Comparison of ENCODE assay signal across 36 mouse cellular contexts in genomic region chr1:83084790-83085189, GRCm38 (mm10). TPM values are rescaled to one million over a fixed set of nuclear protein-coding genes. Genes with fewer than 3 reads are reported as not detected.
A peak's percentile ranks its signal among the peaks of the same experiment; 100 is the strongest.
DNase-seq lines count a peak whose midpoint lies in the region; ATAC-seq and TF ChIP-seq lines count a peak whose summit lies in the region.
"Had no signal": no experiment of that assay in that cellular context is flagged by ENCODE, and none has a peak within 500 bp of the region (broad histone marks: within the 10 kb centered on the region; RNA-seq: fewer than 3 reads in every experiment).

No protein-coding gene starts in this region.

- no peak overlapping the region for H3K4me2 ChIP-seq in lung, embryonic 14.5 days
- H3K4me2 ChIP-seq in midbrain, embryonic 11.5 days, result no peak overlapping the region
- no peak overlapping the region for H3K4me2 ChIP-seq in stomach, embryonic 15.5 days
- H3K4me2 ChIP-seq: embryonic facial prominence, embryonic 13.5 days; heart, embryonic 11.5 days; hindbrain, embryonic 12.5 days; liver, embryonic 12.5 days; midbrain, embryonic 13.5 days had no signal

- H3K36me3 ChIP-seq in lung, embryonic 14.5 days (ENCODE audit: insufficient read depth), result no peaks in the 10 kb centered on the region
- H3K36me3 ChIP-seq in midbrain, embryonic 11.5 days (ENCODE audit: control insufficient read depth, insufficient read depth, low read length), result no peaks in the 10 kb centered on the region
- H3K36me3 ChIP-seq in midbrain, embryonic 10.5 days, result no peaks in the 10 kb centered on the region
- no peaks in the 10 kb centered on the region for H3K36me3 ChIP-seq in stomach, embryonic 15.5 days
- H3K36me3 ChIP-seq: embryonic facial prominence, embryonic 13.5 days; forebrain, embryonic 10.5 days; hindbrain, embryonic 12.5 days; liver, embryonic 12.5 days; midbrain, embryonic 13.5 days had no signal

- H3K9me3 ChIP-seq in lung, embryonic 14.5 days (ENCODE audit: low read depth, low read length), result no peaks in the 10 kb centered on the region
- H3K9me3 ChIP-seq in midbrain, embryonic 11.5 days (ENCODE audit: control insufficient read depth, low read length), result no peaks in the 10 kb centered on the region
- no peaks in the 10 kb centered on the region for H3K9me3 ChIP-seq in midbrain, embryonic 10.5 days (replicated peaks)
- H3K9me3 ChIP-seq in stomach, embryonic 15.5 days, result no peaks in the 10 kb centered on the region
- H3K9me3 ChIP-seq: embryonic facial prominence, embryonic 13.5 days; forebrain, embryonic 10.5 days; hindbrain, embryonic 12.5 days; liver, embryonic 12.5 days; midbrain, embryonic 13.5 days had no signal

- no peak overlapping the region for H3K4me3 ChIP-seq in lung, embryonic 14.5 days (ENCODE audit: low read depth, low read length)
- no peak overlapping the region for H3K4me3 ChIP-seq in midbrain, embryonic 11.5 days (ENCODE audit: low read depth, low read length)
- no peak overlapping the region for H3K4me3 ChIP-seq in midbrain, embryonic 10.5 days
- H3K4me3 ChIP-seq in stomach, embryonic 15.5 days (replicated peaks), result no peak overlapping the region
- H3K4me3 ChIP-seq: embryonic facial prominence, embryonic 13.5 days; forebrain, embryonic 10.5 days; gastrocnemius, adult 2 months; hindbrain, embryonic 12.5 days; liver, embryonic 12.5 days; midbrain, embryonic 13.5 days had no signal

- 52% methylated on average over 2 of the region's 2 CpGs for WGBS in lung, embryonic 14.5 days
- WGBS in midbrain, embryonic 11.5 days, result 82% methylated on average over 2 of the region's 2 CpGs
- 87% methylated on average over 2 of the region's 2 CpGs for WGBS in midbrain, embryonic 10.5 days
- 58% methylated on average over 2 of the region's 2 CpGs for WGBS in stomach, embryonic 15.5 days

- no peaks in the 10 kb centered on the region for H3K4me1 ChIP-seq in lung, embryonic 14.5 days (ENCODE audit: insufficient read depth)
- no peaks in the 10 kb centered on the region for H3K4me1 ChIP-seq in midbrain, embryonic 11.5 days (ENCODE audit: control insufficient read depth, insufficient read depth, low read length)
- no peaks in the 10 kb centered on the region for H3K4me1 ChIP-seq in midbrain, embryonic 10.5 days
- no peaks in the 10 kb centered on the region for H3K4me1 ChIP-seq in stomach, embryonic 15.5 days
- H3K4me1 ChIP-seq: embryonic facial prominence, embryonic 13.5 days; forebrain, embryonic 10.5 days; hindbrain, embryonic 12.5 days; liver, embryonic 12.5 days; midbrain, embryonic 13.5 days had no signal

- no peak overlapping the region for H3K9ac ChIP-seq in lung, embryonic 14.5 days
- no peak overlapping the region for H3K9ac ChIP-seq in midbrain, embryonic 11.5 days (ENCODE audit: low read length)
- no peak overlapping the region for H3K9ac ChIP-seq in stomach, embryonic 15.5 days
- H3K9ac ChIP-seq: embryonic facial prominence, embryonic 13.5 days; hindbrain, embryonic 12.5 days; liver, embryonic 12.5 days; liver, postnatal 0 days; midbrain, embryonic 13.5 days had no signal

- no peak for TF ChIP-seq CTCF in lung, embryonic 14.5 days (IDR thresholded peaks at IDR 0.05; ENCODE audit: low read depth)

- DNase-seq in lung, embryonic 14.5 days, result peak; percentile 37
- no peak for DNase-seq in lung, postnatal 4 days
- peak; percentile 23 for DNase-seq in midbrain, embryonic 11.5 days (ENCODE audit: low spot score, missing footprints)
- DNase-seq in midbrain, embryonic 10.5 days (ENCODE audit: low spot score), result no peak
- DNase-seq in neural tube, embryonic 10.5 days (ENCODE audit: extremely low spot score, low spot score), result no peak
- DNase-seq: adrenal gland, adult 2 months; adrenal gland, postnatal 36 days; B cell, adult 2 months; cerebellum, adult 18-20 months; cerebellum, postnatal 10 days; gastrocnemius, adult 2 months; gastrocnemius, postnatal 36 days; heart, adult 18-20 months; heart, postnatal 36 days; kidney, adult 9 months; layer of hippocampus, postnatal 36 days; left cerebral cortex, postnatal 4 days; liver, postnatal 0 days; right cerebral cortex, postnatal 14 days; thymus, postnatal 4 days had no signal

- no peak overlapping the region for H3K27ac ChIP-seq in lung, embryonic 14.5 days (ENCODE audit: low read depth)
- H3K27ac ChIP-seq in midbrain, embryonic 11.5 days (ENCODE audit: low read depth, low read length), result no peak overlapping the region
- H3K27ac ChIP-seq in midbrain, embryonic 10.5 days (replicated peaks), result no peak overlapping the region
- no peak overlapping the region for H3K27ac ChIP-seq in stomach, embryonic 15.5 days
- H3K27ac ChIP-seq: embryonic facial prominence, embryonic 13.5 days; forebrain, embryonic 10.5 days; gastrocnemius, adult 2 months; hindbrain, embryonic 12.5 days; liver, embryonic 12.5 days; midbrain, embryonic 13.5 days had no signal

- peak; percentile 28 for ATAC-seq in lung, embryonic 14.5 days (ENCODE audit: insufficient read depth)
- no peak for ATAC-seq in midbrain, embryonic 11.5 days (ENCODE audit: low FRiP score)
- ATAC-seq in stomach, embryonic 15.5 days (ENCODE audit: insufficient read depth, low FRiP score, low read depth), result peak; percentile 53; the same call in 1 of the 2 replicates
- ATAC-seq: activated CD4-positive, CD25-positive, alpha-beta regulatory T cell, adult 4 months; forebrain, embryonic 16.5 days; liver, embryonic 12.5 days; liver, postnatal 0 days; midbrain, embryonic 13.5 days had no signal

- H3K27me3 ChIP-seq in lung, embryonic 14.5 days (ENCODE audit: insufficient read depth, low read length), result no peaks in the 10 kb centered on the region
- no peaks in the 10 kb centered on the region for H3K27me3 ChIP-seq in midbrain, embryonic 11.5 days (ENCODE audit: control insufficient read depth, insufficient read depth, low read length)
- H3K27me3 ChIP-seq in midbrain, embryonic 10.5 days (ENCODE audit: low read depth, poor library complexity, severe bottlenecking), result no peaks in the 10 kb centered on the region
- no peaks in the 10 kb centered on the region for H3K27me3 ChIP-seq in stomach, embryonic 15.5 days (replicated peaks)
- H3K27me3 ChIP-seq: embryonic facial prominence, embryonic 13.5 days; hindbrain, embryonic 12.5 days; liver, embryonic 12.5 days; midbrain, embryonic 13.5 days had no signal

RNA-seq across cellular contexts. Expression of gene Krtap28-13, which starts 24.1 kb away (rescaled TPM):
- polyA plus RNA-seq in lung, embryonic 14.5 days (2014; fragmentation: Nextera tagmentation; extraction: Ambion mirVana), result not detected in 2 replicates
- not detected in 2 replicates for polyA plus RNA-seq in midbrain, embryonic 11.5 days (2014; fragmentation: Nextera tagmentation; extraction: Ambion mirVana)
- not detected in 2 replicates for polyA plus RNA-seq in midbrain, embryonic 10.5 days (2016; fragmentation: Nextera tagmentation; extraction: Ambion mirVana)
- not detected in 2 replicates for polyA plus RNA-seq in stomach, embryonic 15.5 days (2015; fragmentation: Nextera tagmentation; extraction: Ambion mirVana)
- polyA plus RNA-seq: activated CD4-positive, CD25-positive, alpha-beta regulatory T cell, adult 4 months; adrenal gland, adult 2 months; brain, embryonic 14.5 days; embryonic facial prominence, embryonic 13.5 days; forebrain, embryonic 10.5 days; forebrain, embryonic 16.5 days; heart, embryonic 16.5 days; hindbrain, embryonic 12.5 days; liver, embryonic 12.5 days; liver, postnatal 0 days; midbrain, embryonic 13.5 days; neural tube, embryonic 14.5 days; small intestine, adult 2 months; testis, adult 2 months; thymus, postnatal 0 days had no signal

RNA-seq across cellular contexts. Expression of gene A030005K14Rik, which starts 25.6 kb away (rescaled TPM):
- polyA plus RNA-seq in lung, embryonic 14.5 days (2014; fragmentation: Nextera tagmentation; extraction: Ambion mirVana), result not detected in 2 replicates
- not detected in 2 replicates for polyA plus RNA-seq in midbrain, embryonic 11.5 days (2014; fragmentation: Nextera tagmentation; extraction: Ambion mirVana)
- not detected in 2 replicates for polyA plus RNA-seq in midbrain, embryonic 10.5 days (2016; fragmentation: Nextera tagmentation; extraction: Ambion mirVana)
- polyA plus RNA-seq in stomach, embryonic 15.5 days (2015; fragmentation: Nextera tagmentation; extraction: Ambion mirVana), result not detected in 2 replicates
- polyA plus RNA-seq: activated CD4-positive, CD25-positive, alpha-beta regulatory T cell, adult 4 months; adrenal gland, adult 2 months; brain, embryonic 14.5 days; embryonic facial prominence, embryonic 13.5 days; forebrain, embryonic 10.5 days; forebrain, embryonic 16.5 days; heart, embryonic 11.5 days; heart, embryonic 16.5 days; hindbrain, embryonic 12.5 days; limb, embryonic 14.5 days; liver, embryonic 12.5 days; liver, postnatal 0 days; midbrain, embryonic 13.5 days; neural tube, embryonic 14.5 days; small intestine, adult 2 months; testis, adult 2 months; thymus, postnatal 0 days had no signal

RNA-seq across cellular contexts. Expression of gene Ccl20, which starts 31.8 kb away (rescaled TPM):
- 0.18 TPM in 1 of 2 replicates, not detected in the other for polyA plus RNA-seq in lung, embryonic 14.5 days (2014; fragmentation: Nextera tagmentation; extraction: Ambion mirVana)
- polyA plus RNA-seq in midbrain, embryonic 11.5 days (2014; fragmentation: Nextera tagmentation; extraction: Ambion mirVana), result not detected in 2 replicates
- polyA plus RNA-seq in midbrain, embryonic 10.5 days (2016; fragmentation: Nextera tagmentation; extraction: Ambion mirVana), result not detected in 2 replicates
- polyA plus RNA-seq in stomach, embryonic 15.5 days (2015; fragmentation: Nextera tagmentation; extraction: Ambion mirVana), result 7.2 and 8.6 TPM in 2 replicates
- polyA plus RNA-seq: adrenal gland, adult 2 months; embryonic facial prominence, embryonic 13.5 days; forebrain, embryonic 10.5 days; forebrain, embryonic 16.5 days; heart, embryonic 16.5 days; hindbrain, embryonic 12.5 days; liver, postnatal 0 days; midbrain, embryonic 13.5 days; neural tube, embryonic 14.5 days; testis, adult 2 months had no signal

RNA-seq across cellular contexts. Expression of gene Gm47969, which starts 40.1 kb away (rescaled TPM):
- polyA plus RNA-seq in lung, embryonic 14.5 days (2014; fragmentation: Nextera tagmentation; extraction: Ambion mirVana), result not detected in 2 replicates
- polyA plus RNA-seq in midbrain, embryonic 11.5 days (2014; fragmentation: Nextera tagmentation; extraction: Ambion mirVana), result not detected in 2 replicates
- not detected in 2 replicates for polyA plus RNA-seq in midbrain, embryonic 10.5 days (2016; fragmentation: Nextera tagmentation; extraction: Ambion mirVana)
- not detected in 2 replicates for polyA plus RNA-seq in stomach, embryonic 15.5 days (2015; fragmentation: Nextera tagmentation; extraction: Ambion mirVana)
- polyA plus RNA-seq: activated CD4-positive, CD25-positive, alpha-beta regulatory T cell, adult 4 months; adrenal gland, adult 2 months; brain, embryonic 14.5 days; embryonic facial prominence, embryonic 13.5 days; forebrain, embryonic 10.5 days; forebrain, embryonic 16.5 days; heart, embryonic 11.5 days; heart, embryonic 16.5 days; hindbrain, embryonic 12.5 days; limb, embryonic 14.5 days; liver, embryonic 12.5 days; liver, postnatal 0 days; midbrain, embryonic 13.5 days; neural tube, embryonic 14.5 days; small intestine, adult 2 months; testis, adult 2 months; thymus, postnatal 0 days had no signal

RNA-seq across cellular contexts. Expression of gene Krtap28-10, which starts 42.5 kb away (rescaled TPM):
- polyA plus RNA-seq in lung, embryonic 14.5 days (2014; fragmentation: Nextera tagmentation; extraction: Ambion mirVana), result not detected in 2 replicates
- not detected in 2 replicates for polyA plus RNA-seq in midbrain, embryonic 11.5 days (2014; fragmentation: Nextera tagmentation; extraction: Ambion mirVana)
- polyA plus RNA-seq in midbrain, embryonic 10.5 days (2016; fragmentation: Nextera tagmentation; extraction: Ambion mirVana), result not detected in 2 replicates
- not detected in 2 replicates for polyA plus RNA-seq in stomach, embryonic 15.5 days (2015; fragmentation: Nextera tagmentation; extraction: Ambion mirVana)
- polyA plus RNA-seq: activated CD4-positive, CD25-positive, alpha-beta regulatory T cell, adult 4 months; adrenal gland, adult 2 months; brain, embryonic 14.5 days; embryonic facial prominence, embryonic 13.5 days; forebrain, embryonic 10.5 days; forebrain, embryonic 16.5 days; heart, embryonic 11.5 days; heart, embryonic 16.5 days; hindbrain, embryonic 12.5 days; limb, embryonic 14.5 days; liver, embryonic 12.5 days; liver, postnatal 0 days; midbrain, embryonic 13.5 days; neural tube, embryonic 14.5 days; small intestine, adult 2 months; testis, adult 2 months; thymus, postnatal 0 days had no signal

Comparison
In these comparisons a context has a peak if more than half of its experiments do, and no peak if none do; other contexts are left out.
1. DNase-seq: peak in lung, embryonic 14.5 days (single experiment) and midbrain, embryonic 11.5 days (single experiment); none in lung, postnatal 4 days (0 of 2), midbrain, embryonic 10.5 days (single experiment) and neural tube, embryonic 10.5 days (single experiment).